Mouse (Mus musculus) spleen, adult 2 months (tissue): ENCODE data around the gene Herc3.

ENCODE experiments used
- CTCF ChIP-seq: fragments of 200-500 bp; IDR thresholded peaks from 2 replicates; pipeline ENCODE4 v1.5.1; 2011; ENCODE audit warnings: mild to moderate bottlenecking, inconsistent platforms; ENCODE audit not compliant: insufficient read depth, insufficient read length, insufficient replicate concordance; ENCODE audit errors: extremely low read depth
- POLR2A ChIP-seq: fragments of 200-500 bp; IDR thresholded peaks from 2 replicates; pipeline ENCODE4 v1.6.1; 2011; ENCODE audit warnings: low read depth, low read length, inconsistent platforms

DNA sequence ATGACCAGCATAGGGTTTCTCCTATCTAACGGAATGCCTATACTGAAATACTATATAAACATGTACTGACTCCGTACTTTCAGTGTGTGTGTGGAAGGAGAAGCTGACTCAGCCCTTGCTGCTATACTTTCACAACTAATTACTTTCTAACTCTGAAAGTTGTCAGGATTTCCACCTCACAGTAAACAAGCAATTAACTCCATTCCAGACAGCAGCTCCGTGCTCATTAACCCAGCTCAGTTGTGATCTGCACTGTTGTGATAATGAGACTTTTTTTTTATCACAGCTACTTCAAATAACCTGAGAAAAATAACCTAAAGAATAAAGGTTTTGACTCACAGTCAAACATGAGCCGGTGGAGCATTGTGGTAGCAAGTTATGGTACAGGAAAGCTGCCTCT lies 63.7 kb downstream of the Herc3 start:
- TF ChIP-seq CTCF (no peak), POLR2A (no peak)
